Mouse (Mus musculus): ENCODE results near the gene Galnt9.

The Galnt9 gene

GRCm38 (mm10) chr5:110562741-110563326 is 18.7 kb downstream of the Galnt9 start:
- in situ Hi-C loops (cut with MboI; ENCODE audit: low pct_unique_long_range_greater_than_20kb in 1 of 2, low sequenced_read_pairs in 2 of 2, unreplicated experiment in 1 of 2) = no loop called here

GRCm38 (mm10) chr5:110564986-110565644 is 21.0 kb downstream of the Galnt9 start:
- in situ Hi-C loops (cut with MboI; ENCODE audit: low pct_unique_long_range_greater_than_20kb in 1 of 2, low sequenced_read_pairs in 2 of 2, unreplicated experiment in 1 of 2) = no loop called here

GRCm38 (mm10) chr5:110567547-110567946 is 23.4 kb downstream of the Galnt9 start:
- in situ Hi-C loops (cut with MboI; ENCODE audit: low pct_unique_long_range_greater_than_20kb in 1 of 2, low sequenced_read_pairs in 2 of 2, unreplicated experiment in 1 of 2) = no loop called here

GRCm38 (mm10) chr5:110574888-110575287 is 30.7 kb downstream of the Galnt9 start:
- in situ Hi-C loops (cut with MboI; ENCODE audit: low pct_unique_long_range_greater_than_20kb in 1 of 2, low sequenced_read_pairs in 2 of 2, unreplicated experiment in 1 of 2) = no loop called here

- in situ Hi-C loops (cut with MboI; ENCODE audit: low pct_unique_long_range_greater_than_20kb in 1 of 2, low sequenced_read_pairs in 2 of 2, unreplicated experiment in 1 of 2) = no loop called here
Measured at GRCm38 (mm10) chr5:110579296-110579695, 35.1 kb downstream of the Galnt9 start.

GRCm38 (mm10) chr5:110580569-110581239 is 36.5 kb downstream of the Galnt9 start:
- in situ Hi-C loops (cut with MboI; ENCODE audit: low pct_unique_long_range_greater_than_20kb in 1 of 2, low sequenced_read_pairs in 2 of 2, unreplicated experiment in 1 of 2) = no loop called here

GRCm38 (mm10) chr5:110582647-110583538 is 38.7 kb downstream of the Galnt9 start:
- in situ Hi-C loops (cut with MboI; ENCODE audit: low pct_unique_long_range_greater_than_20kb in 1 of 2, low sequenced_read_pairs in 2 of 2, unreplicated experiment in 1 of 2) = no loop called here

- in situ Hi-C loops (cut with MboI; ENCODE audit: low pct_unique_long_range_greater_than_20kb in 1 of 2, low sequenced_read_pairs in 2 of 2, unreplicated experiment in 1 of 2) = no loop called here
Measured at GRCm38 (mm10) chr5:110587467-110587866, 43.3 kb downstream of the Galnt9 start.

GRCm38 (mm10) chr5:110589833-110590232 is 45.7 kb downstream of the Galnt9 start:
- in situ Hi-C loops (cut with MboI; ENCODE audit: low pct_unique_long_range_greater_than_20kb in 1 of 2, low sequenced_read_pairs in 2 of 2, unreplicated experiment in 1 of 2) = no loop called here

- in situ Hi-C loops (cut with MboI; ENCODE audit: low pct_unique_long_range_greater_than_20kb in 1 of 2, low sequenced_read_pairs in 2 of 2, unreplicated experiment in 1 of 2) = no loop called here
Measured at GRCm38 (mm10) chr5:110594465-110594864, 50.3 kb downstream of the Galnt9 start.

- in situ Hi-C loops (cut with MboI; ENCODE audit: low pct_unique_long_range_greater_than_20kb in 1 of 2, low sequenced_read_pairs in 2 of 2, unreplicated experiment in 1 of 2) = no loop called here
Measured at GRCm38 (mm10) chr5:110595341-110595740, 51.2 kb downstream of the Galnt9 start.

GRCm38 (mm10) chr5:110596086-110596780 is 52.1 kb downstream of the Galnt9 start:
- in situ Hi-C loops (cut with MboI; ENCODE audit: low pct_unique_long_range_greater_than_20kb in 1 of 2, low sequenced_read_pairs in 2 of 2, unreplicated experiment in 1 of 2) = no loop called here

GRCm38 (mm10) chr5:110597502-110597901 is 53.3 kb downstream of the Galnt9 start:
- in situ Hi-C loops (cut with MboI; ENCODE audit: low pct_unique_long_range_greater_than_20kb in 1 of 2, low sequenced_read_pairs in 2 of 2, unreplicated experiment in 1 of 2) = no loop called here

- in situ Hi-C loops (cut with MboI; ENCODE audit: low pct_unique_long_range_greater_than_20kb in 1 of 2, low sequenced_read_pairs in 2 of 2, unreplicated experiment in 1 of 2) = no loop called here
Measured at GRCm38 (mm10) chr5:110598298-110599095, 54.3 kb downstream of the Galnt9 start.

GRCm38 (mm10) chr5:110603016-110603685 is 59.0 kb downstream of the Galnt9 start:
- in situ Hi-C loops (cut with MboI; ENCODE audit: low pct_unique_long_range_greater_than_20kb in 1 of 2, low sequenced_read_pairs in 2 of 2, unreplicated experiment in 1 of 2) = no loop called here

GRCm38 (mm10) chr5:110604311-110604710 is 60.2 kb downstream of the Galnt9 start:
- in situ Hi-C loops (cut with MboI; ENCODE audit: low pct_unique_long_range_greater_than_20kb in 1 of 2, low sequenced_read_pairs in 2 of 2, unreplicated experiment in 1 of 2) = no loop called here

GRCm38 (mm10) chr5:110605531-110606221 is 61.5 kb downstream of the Galnt9 start:
- in situ Hi-C loops (cut with MboI; ENCODE audit: low pct_unique_long_range_greater_than_20kb in 1 of 2, low sequenced_read_pairs in 2 of 2, unreplicated experiment in 1 of 2) = no loop called here

Data from mouse embryonic stem cell (cell line).